Mouse (Mus musculus): ENCODE data around the gene Zfp710. TPM values are rescaled to one million over a fixed set of nuclear protein-coding genes. Genes with fewer than 3 reads are reported as not detected.

The Zfp710 gene
- 18.7 and 26.2 TPM in 2 replicates for polyA plus RNA-seq (2012; rRNA removed)

GRCm38 (mm10) chr7:80024521-80025390, at the start of gene Zfp710:
Zfp710 (plus strand) TSS chr7:80024814.

GRCm38 (mm10) chr7:80115224-80115590, 90.6 kb downstream of the Zfp710 start, which contains the start of gene Idh2:
Idh2 (minus strand) TSS chr7:80115392.

Other genes starting within 250 kb of the Zfp710 start
- gene Mesp1, start 231.0 kb upstream of the Zfp710 start, polyA plus RNA-seq (2012; rRNA removed), result 0.40 and 1.3 TPM in 2 replicates
- 2.2 and 2.5 TPM in 2 replicates for gene Mesp2, start 214.1 kb upstream of the Zfp710 start, polyA plus RNA-seq (2012; rRNA removed)
- gene Anpep, start 163.8 kb upstream of the Zfp710 start, polyA plus RNA-seq (2012; rRNA removed), result 86.7 and 119 TPM in 2 replicates
- 6.0 and 6.6 TPM in 2 replicates for gene Ap3s2, start 104.2 kb upstream of the Zfp710 start, polyA plus RNA-seq (2012; rRNA removed)
- gene Arpin, start 89.5 kb upstream of the Zfp710 start, polyA plus RNA-seq (2012; rRNA removed), result 6.4 and 7.7 TPM in 2 replicates
- gene Idh2, start 90.6 kb downstream of the Zfp710 start, polyA plus RNA-seq (2012; rRNA removed), result 80.6 and 95.4 TPM in 2 replicates
- 28.8 and 30.4 TPM in 2 replicates for gene Sema4b, start 162.0 kb downstream of the Zfp710 start, polyA plus RNA-seq (2012; rRNA removed)
- 213 and 281 TPM in 2 replicates for gene Cib1, start 208.0 kb downstream of the Zfp710 start, polyA plus RNA-seq (2012; rRNA removed)
- 1.6 and 2.6 TPM in 2 replicates for gene Gdpgp1, start 208.1 kb downstream of the Zfp710 start, polyA plus RNA-seq (2012; rRNA removed)
- gene Ttll13, start 221.6 kb downstream of the Zfp710 start, polyA plus RNA-seq (2012; rRNA removed), result 0.06 and 0.09 TPM in 2 replicates
- gene Ngrn, start 236.4 kb downstream of the Zfp710 start, polyA plus RNA-seq (2012; rRNA removed), result 6.5 and 9.0 TPM in 2 replicates
- 2.2 and 5.1 TPM in 2 replicates for gene Vps33b, start 244.8 kb downstream of the Zfp710 start, polyA plus RNA-seq (2012; rRNA removed)